Mouse (Mus musculus) embryonic fibroblast, embryonic 13.5 days (primary cell): ENCODE results near the gene Capza1.

Experiments
- CTCF ChIP-seq: IDR thresholded peaks from 2 replicates; pipeline ENCODE4 v1.5.1; 2011; ENCODE audit warnings: mild to moderate bottlenecking, control low read depth, low read length, moderate library complexity, borderline replicate concordance; ENCODE audit not compliant: insufficient read depth
- POLR2A ChIP-seq: IDR thresholded peaks from 2 replicates; pipeline ENCODE4 v1.6.1; 2011; ENCODE audit warnings: low read depth, mild to moderate bottlenecking, control low read depth, low read length, moderate library complexity

GRCm38 (mm10) chr3:104858560-104858959 is 5.7 kb downstream of the Capza1 start:
- no peak for TF ChIP-seq CTCF
- no peak for TF ChIP-seq POLR2A
